Mouse (Mus musculus): ENCODE results near the gene Plekha4. TPM values are rescaled to one million over a fixed set of nuclear protein-coding genes. Genes with fewer than 3 reads are reported as not detected.

Gene Plekha4
- total and polyA plus RNA-seq, 2 experiments from 2014 or later, result 1.6 to 2.1 TPM

DNA sequence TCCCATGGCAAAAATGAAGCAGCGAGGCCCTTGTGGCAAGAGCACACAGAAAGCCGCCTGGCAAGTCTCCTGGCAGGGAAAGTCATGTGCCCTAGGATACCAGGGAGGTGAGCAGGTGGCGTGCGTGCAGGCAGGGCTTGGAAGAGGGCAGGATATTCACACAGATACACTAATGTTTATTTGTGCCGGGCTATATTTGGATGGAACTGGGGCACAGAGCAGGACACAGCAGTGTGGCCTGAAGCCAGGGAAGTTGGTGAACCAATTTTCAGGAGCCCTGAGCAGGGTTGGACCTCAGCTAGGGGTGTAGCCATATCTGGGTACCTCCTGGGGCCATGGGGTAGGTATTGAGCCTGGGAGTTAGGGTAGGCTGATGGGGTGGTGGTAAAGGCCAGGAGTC is 33.2 kb upstream of the Plekha4 start:
- no peak overlapping the region for H3K4me3 ChIP-seq (ENCODE audit: low read depth, low read length)
- no peak overlapping the region for H3K27ac ChIP-seq (ENCODE audit: low read depth, low read length)
- H3K9ac ChIP-seq (replicated peaks; ENCODE audit: low read length, poor library complexity, severe bottlenecking), result no peak overlapping the region
- TF ChIP-seq CTCF (IDR thresholded peaks at IDR 0.05), result no peak
- H3K4me1 ChIP-seq (ENCODE audit: insufficient read depth, low read length), result 0 out of 2 replicates have a peak, but pooled peaks cover 3% of the 10 kb centered on the region
- H3K9me3 ChIP-seq (ENCODE audit: low read length), result no peaks in the 10 kb centered on the region
- no peak overlapping the region for H3K4me2 ChIP-seq (ENCODE audit: low read depth, low read length, poor library complexity, severe bottlenecking)
- no peak for DNase-seq (ENCODE audit: low spot score)
- peaks cover 51% of the 10 kb centered on the region for H3K36me3 ChIP-seq (ENCODE audit: insufficient read depth, low read length)
- ATAC-seq (ENCODE audit: low FRiP score), result no peak
- H3K27me3 ChIP-seq (ENCODE audit: insufficient read depth, low read length), result no peaks in the 10 kb centered on the region
- WGBS, result 90% methylated on average over 5 of the region's 5 CpGs

DNA sequence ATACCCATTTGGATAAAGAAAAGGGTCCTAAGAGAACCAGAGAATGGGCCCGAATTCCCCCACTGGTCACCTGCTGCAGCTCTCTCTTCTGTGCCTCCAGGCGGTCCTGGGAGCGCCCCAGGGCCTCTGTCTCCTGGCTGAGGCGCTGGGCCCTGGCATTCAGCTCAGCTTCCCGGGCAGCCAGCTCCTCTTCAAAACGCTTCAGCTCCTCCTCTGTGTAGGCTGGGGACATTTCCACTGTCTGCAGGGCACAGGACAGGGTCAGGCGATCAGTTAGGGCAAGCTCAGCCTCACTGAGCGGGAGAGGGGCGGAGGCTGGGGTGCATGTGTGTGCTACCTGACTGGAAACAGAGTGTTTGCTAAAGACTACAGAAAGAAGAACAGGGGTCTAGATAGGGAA is 31.6 kb upstream of the Plekha4 start:
- ATAC-seq (ENCODE audit: low FRiP score) (no peak), DNase-seq (ENCODE audit: low spot score) (no peak)
- Histone ChIP-seq H3K9me3 (ENCODE audit: low read length) (no peaks in the 10 kb centered on the region), H3K4me3 (ENCODE audit: low read depth, low read length) (no peak overlapping the region), H3K4me1 (ENCODE audit: insufficient read depth, low read length) (no peaks in the 10 kb centered on the region), H3K9ac (replicated peaks; ENCODE audit: low read length, poor library complexity, severe bottlenecking) (no peak overlapping the region), H3K36me3 (ENCODE audit: insufficient read depth, low read length) (peaks cover 66% of the 10 kb centered on the region), H3K27ac (ENCODE audit: low read depth, low read length) (no peak overlapping the region), H3K4me2 (ENCODE audit: low read depth, low read length, poor library complexity, severe bottlenecking) (no peak overlapping the region), H3K27me3 (ENCODE audit: insufficient read depth, low read length) (no peaks in the 10 kb centered on the region)
- no peak for TF ChIP-seq CTCF (IDR thresholded peaks at IDR 0.05)
- WGBS, result 86% methylated on average over 9 of the region's 9 CpGs

DNA sequence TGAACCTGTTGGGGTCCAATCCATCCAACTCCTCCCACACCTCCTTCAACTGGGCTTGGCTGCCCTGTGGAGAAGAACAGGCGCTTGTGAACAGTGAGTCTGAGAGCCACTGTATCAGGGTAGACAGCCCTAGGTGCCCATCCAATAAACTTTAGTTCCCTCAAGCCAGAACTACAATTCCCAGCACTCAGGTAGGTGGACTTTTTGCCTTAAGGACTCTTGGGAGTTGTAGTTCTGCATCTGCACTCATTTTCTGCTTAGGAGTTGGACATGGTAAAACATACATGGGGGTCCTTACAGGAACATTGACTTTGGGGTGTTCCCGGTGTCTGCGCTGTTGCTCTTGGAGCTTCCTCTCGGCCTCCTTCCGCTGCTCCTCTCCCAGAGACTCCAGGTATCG is 27.7 kb upstream of the Plekha4 start:
- H3K36me3 ChIP-seq (ENCODE audit: insufficient read depth, low read length), result peaks cover 77% of the 10 kb centered on the region
- ATAC-seq (ENCODE audit: low FRiP score), result no peak

DNA sequence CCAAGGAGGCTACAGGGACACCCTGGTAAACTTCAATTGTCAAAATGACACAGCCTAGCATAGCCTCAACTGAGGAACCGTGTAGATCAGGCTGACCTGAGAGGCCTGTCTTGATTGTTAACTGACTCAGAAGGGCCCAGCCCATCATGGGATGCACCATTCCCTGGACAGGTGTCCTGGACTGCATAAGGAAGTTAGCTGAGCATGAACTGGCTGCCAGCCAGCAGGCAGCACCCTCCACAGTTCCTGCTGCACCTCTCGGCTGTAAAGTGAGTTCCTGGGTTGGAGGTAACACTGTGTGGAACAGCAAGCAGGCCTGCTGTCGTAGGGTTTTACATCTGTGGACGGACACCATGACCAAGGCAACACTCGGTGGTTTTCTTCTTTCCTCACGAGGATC is 18.5 kb upstream of the Plekha4 start:
- Histone ChIP-seq H3K27me3 (ENCODE audit: insufficient read depth, low read length) (no peaks in the 10 kb centered on the region), H3K4me1 (ENCODE audit: insufficient read depth, low read length) (peaks cover 8% of the 10 kb centered on the region; the same call in 1 of the 2 replicates), H3K36me3 (ENCODE audit: insufficient read depth, low read length) (peaks cover 10% of the 10 kb centered on the region), H3K4me2 (ENCODE audit: low read depth, low read length, poor library complexity, severe bottlenecking) (no peak overlapping the region), H3K9ac (replicated peaks; ENCODE audit: low read length, poor library complexity, severe bottlenecking) (no peak overlapping the region), H3K4me3 (ENCODE audit: low read depth, low read length) (no peak overlapping the region), H3K9me3 (ENCODE audit: low read length) (no peaks in the 10 kb centered on the region), H3K27ac (ENCODE audit: low read depth, low read length) (no peak overlapping the region)
- no peak for DNase-seq (ENCODE audit: low spot score)
- 96% methylated on average over 6 of the region's 6 CpGs for WGBS
- no peak for TF ChIP-seq CTCF (IDR thresholded peaks at IDR 0.05)
- ATAC-seq (ENCODE audit: low FRiP score), result no peak

More for the DNA sequence above, 27.7 kb upstream of the Plekha4 start:
- DNase-seq (ENCODE audit: low spot score), result no peak
- H3K9ac ChIP-seq (replicated peaks; ENCODE audit: low read length, poor library complexity, severe bottlenecking), result no peak overlapping the region
- 96% methylated on average over 6 of the region's 6 CpGs for WGBS
- H3K27ac ChIP-seq (ENCODE audit: low read depth, low read length), result no peak overlapping the region
- H3K4me3 ChIP-seq (ENCODE audit: low read depth, low read length), result no peak overlapping the region
- H3K27me3 ChIP-seq (ENCODE audit: insufficient read depth, low read length), result no peaks in the 10 kb centered on the region
- H3K9me3 ChIP-seq (ENCODE audit: low read length), result no peaks in the 10 kb centered on the region
- TF ChIP-seq CTCF (IDR thresholded peaks at IDR 0.05), result no peak
- no peaks in the 10 kb centered on the region for H3K4me1 ChIP-seq (ENCODE audit: insufficient read depth, low read length)
- H3K4me2 ChIP-seq (ENCODE audit: low read depth, low read length, poor library complexity, severe bottlenecking), result no peak overlapping the region

DNA sequence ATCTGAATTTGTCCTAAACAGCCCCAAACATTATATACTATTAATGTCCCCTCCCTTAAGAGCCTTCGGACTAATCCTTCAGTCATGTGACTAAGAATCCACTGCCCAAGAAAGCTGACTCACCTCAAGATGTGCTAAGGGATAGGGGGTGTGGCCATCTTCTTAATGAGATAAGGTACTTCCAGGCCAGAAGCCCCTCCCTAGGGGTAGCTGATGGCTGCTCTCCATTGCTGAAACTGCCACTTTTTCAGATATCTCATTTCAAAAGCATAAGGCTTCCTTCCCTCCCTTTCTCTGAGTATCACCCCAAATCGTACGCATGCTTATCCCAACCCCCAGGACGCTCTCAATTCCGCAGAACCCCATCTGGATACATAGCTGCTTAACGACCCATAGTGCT is 17.6 kb upstream of the Plekha4 start:
- Histone ChIP-seq H3K27me3 (ENCODE audit: insufficient read depth, low read length) (no peaks in the 10 kb centered on the region), H3K4me3 (ENCODE audit: low read depth, low read length) (no peak overlapping the region), H3K4me2 (ENCODE audit: low read depth, low read length, poor library complexity, severe bottlenecking) (peak overlapping the region; percentile 98; the same call in 1 of the 2 replicates), H3K36me3 (ENCODE audit: insufficient read depth, low read length) (peaks cover 5% of the 10 kb centered on the region; the same call in 1 of the 2 replicates), H3K4me1 (ENCODE audit: insufficient read depth, low read length) (peaks cover 8% of the 10 kb centered on the region; the same call in 1 of the 2 replicates), H3K9ac (replicated peaks; ENCODE audit: low read length, poor library complexity, severe bottlenecking) (no peak overlapping the region), H3K27ac (ENCODE audit: low read depth, low read length) (no peak overlapping the region), H3K9me3 (ENCODE audit: low read length) (no peaks in the 10 kb centered on the region)
- 84% methylated on average over 6 of the region's 6 CpGs for WGBS
- TF ChIP-seq CTCF (IDR thresholded peaks at IDR 0.05), result no peak
- ATAC-seq (ENCODE audit: low FRiP score) (no peak), DNase-seq (ENCODE audit: low spot score) (no peak)

DNA sequence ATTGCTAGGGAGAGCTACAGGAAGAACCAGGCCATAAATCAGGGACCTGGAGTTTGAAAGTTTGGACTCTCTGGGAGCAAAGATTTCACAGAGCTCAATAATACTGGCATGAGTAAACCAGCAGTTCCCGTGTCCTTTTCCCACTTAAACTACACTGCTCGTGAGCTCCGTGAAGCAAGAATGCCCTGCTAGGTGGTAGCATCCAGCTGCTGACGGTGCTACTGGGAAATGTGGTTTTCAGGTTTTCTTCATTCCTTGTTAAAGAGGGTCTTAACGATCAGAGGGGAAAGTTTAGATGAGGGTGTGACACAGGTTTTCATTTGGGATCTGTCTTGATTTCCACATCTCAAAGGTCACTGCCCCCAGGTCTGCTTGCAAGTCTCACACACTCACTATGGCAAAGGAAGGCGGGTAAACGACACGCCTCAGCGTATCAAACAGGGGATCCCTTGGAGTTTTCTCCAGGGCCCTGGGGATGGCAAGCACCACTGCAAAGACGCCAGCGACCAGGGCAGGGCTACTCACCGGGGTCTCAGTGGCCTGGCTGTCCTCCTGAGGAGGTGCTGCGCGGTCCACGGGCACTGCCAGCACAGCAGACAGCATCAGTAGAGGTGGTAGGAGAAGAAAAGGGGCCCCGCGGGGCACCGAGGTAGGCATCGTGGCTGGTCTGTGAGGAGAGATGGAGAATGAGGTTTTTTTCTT is 16.8 kb upstream of the Plekha4 start:
- H3K4me2 ChIP-seq (ENCODE audit: low read depth, low read length, poor library complexity, severe bottlenecking), result peak overlapping the region; percentile 98
- 42% methylated on average over 19 of the region's 19 CpGs for WGBS
- TF ChIP-seq CTCF (IDR thresholded peaks at IDR 0.05), result no peak
- ATAC-seq (ENCODE audit: low FRiP score) (no peak; the same call in 1 of the 2 replicates), DNase-seq (ENCODE audit: low spot score) (no peak)
- peaks cover 5% of the 10 kb centered on the region; the same call in 1 of the 2 replicates for H3K36me3 ChIP-seq (ENCODE audit: insufficient read depth, low read length)
- peak overlapping the region; percentile 69 for H3K9ac ChIP-seq (replicated peaks; ENCODE audit: low read length, poor library complexity, severe bottlenecking)
- H3K4me1 ChIP-seq (ENCODE audit: insufficient read depth, low read length), result peaks cover 8% of the 10 kb centered on the region; the same call in 1 of the 2 replicates
- peak overlapping the region; percentile 53 for H3K4me3 ChIP-seq (ENCODE audit: low read depth, low read length)
- no peaks in the 10 kb centered on the region for H3K27me3 ChIP-seq (ENCODE audit: insufficient read depth, low read length)
- no peaks in the 10 kb centered on the region for H3K9me3 ChIP-seq (ENCODE audit: low read length)
- H3K27ac ChIP-seq (ENCODE audit: low read depth, low read length), result peak overlapping the region; percentile 79

Data from midbrain, postnatal 0 days (tissue).